Comparison of ENCODE assay signal across 33 mouse cellular contexts in the genomic region with DNA sequence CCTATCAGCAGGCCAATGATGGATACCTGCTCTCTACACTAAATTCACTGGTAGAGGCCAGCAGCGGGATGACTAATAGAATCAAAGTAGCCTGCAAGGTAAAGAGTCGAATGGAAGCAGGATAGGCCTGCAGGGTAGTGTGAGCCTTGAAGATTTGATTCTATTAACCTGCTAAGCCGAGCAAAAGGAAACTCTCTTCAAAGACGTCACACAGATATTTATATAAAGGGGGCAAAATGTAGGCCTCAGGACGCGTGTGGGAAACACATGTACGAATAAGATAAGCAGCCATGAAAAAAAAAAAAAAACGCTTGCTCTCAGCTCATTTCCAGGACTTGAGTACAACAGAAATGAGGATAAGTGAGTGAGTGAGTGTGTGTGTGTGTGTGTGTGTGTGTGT.
DNase-seq lines count a peak whose midpoint lies in the region; ATAC-seq and TF ChIP-seq lines count a peak whose summit lies in the region.
"Had no signal": no experiment of that assay in that cellular context is flagged by ENCODE, and none has a peak within 500 bp of the region (broad histone marks: within the 10 kb centered on the region; RNA-seq: fewer than 3 reads in every experiment).

No protein-coding gene starts in this region.

- H3K27ac ChIP-seq in liver, embryonic 12.5 days: peak overlapping the region; percentile 75
- no peak overlapping the region for H3K27ac ChIP-seq in liver, postnatal 0 days (ENCODE audit: low read depth)
- H3K27ac ChIP-seq in stomach, postnatal 0 days (replicated peaks): no peak overlapping the region
- H3K27ac ChIP-seq: forebrain, embryonic 10.5 days; forebrain, embryonic 15.5 days; heart, embryonic 13.5 days; hindbrain, postnatal 0 days; intestine, embryonic 15.5 days; kidney, postnatal 0 days; lung, embryonic 15.5 days; macrophage; midbrain, embryonic 10.5 days; neural tube, embryonic 12.5 days had no signal

- no peak overlapping the region for H3K4me3 ChIP-seq in liver, embryonic 12.5 days
- no peak overlapping the region for H3K4me3 ChIP-seq in liver, postnatal 0 days (ENCODE audit: low read depth, low read length)
- H3K4me3 ChIP-seq in stomach, postnatal 0 days (ENCODE audit: low read depth, low read length): no peak overlapping the region
- H3K4me3 ChIP-seq: forebrain, embryonic 10.5 days; forebrain, embryonic 15.5 days; heart, embryonic 13.5 days; intestine, embryonic 15.5 days; lung, embryonic 15.5 days; midbrain, embryonic 10.5 days; myocyte; neural tube, embryonic 12.5 days had no signal

- H3K36me3 ChIP-seq in liver, embryonic 12.5 days: no peaks in the 10 kb centered on the region
- no peaks in the 10 kb centered on the region for H3K36me3 ChIP-seq in liver, postnatal 0 days (replicated peaks; ENCODE audit: insufficient read depth, low read length)
- H3K36me3 ChIP-seq in stomach, postnatal 0 days (ENCODE audit: control insufficient read depth, insufficient read depth, low read length): no peaks in the 10 kb centered on the region
- H3K36me3 ChIP-seq: forebrain, embryonic 10.5 days; forebrain, embryonic 15.5 days; heart, embryonic 13.5 days; intestine, embryonic 15.5 days; lung, embryonic 15.5 days; midbrain, embryonic 10.5 days; neural tube, embryonic 12.5 days had no signal

- no peaks in the 10 kb centered on the region for H3K27me3 ChIP-seq in liver, embryonic 12.5 days (replicated peaks)
- H3K27me3 ChIP-seq in liver, postnatal 0 days (ENCODE audit: insufficient read depth, low read length): no peaks in the 10 kb centered on the region
- no peaks in the 10 kb centered on the region for H3K27me3 ChIP-seq in stomach, postnatal 0 days (ENCODE audit: control insufficient read depth, insufficient read depth, low read length)
- H3K27me3 ChIP-seq: CH12.LX; forebrain, embryonic 15.5 days; heart, embryonic 13.5 days; intestine, embryonic 15.5 days; lung, embryonic 15.5 days; neural tube, embryonic 12.5 days had no signal

- peak overlapping the region; percentile 6; the same call in 1 of the 2 replicates for H3K9ac ChIP-seq in liver, embryonic 12.5 days
- H3K9ac ChIP-seq in liver, postnatal 0 days (replicated peaks): no peak overlapping the region
- no peak overlapping the region for H3K9ac ChIP-seq in stomach, postnatal 0 days (ENCODE audit: low read length)
- H3K9ac ChIP-seq: forebrain, embryonic 15.5 days; heart, embryonic 13.5 days; intestine, embryonic 15.5 days; lung, embryonic 15.5 days; neural tube, embryonic 12.5 days had no signal

- peak; percentile 83 for TF ChIP-seq EP300 in liver, postnatal 0 days (IDR thresholded peaks at IDR 0.05; ENCODE audit: low read depth)
- TF ChIP-seq EP300 in stomach, postnatal 0 days (optimal IDR thresholded peaks at IDR 0.05): no peak

- ATAC-seq in common myeloid progenitor, adult 5-6 weeks (replicated peaks; ENCODE audit: low read depth, poor library complexity, severe bottlenecking): peak; percentile 70
- peak; percentile 71 for ATAC-seq in liver, embryonic 12.5 days
- ATAC-seq in liver, postnatal 0 days: peak; percentile 67
- ATAC-seq in stomach, postnatal 0 days (ENCODE audit: low FRiP score, low TSS enrichment): no peak
- ATAC-seq: activated CD4-positive, CD25-positive, alpha-beta regulatory T cell, adult 4 months; forebrain, embryonic 15.5 days; hindbrain, postnatal 0 days; intestine, embryonic 15.5 days had no signal

- no peak for TF ChIP-seq CTCF in liver, postnatal 0 days (IDR thresholded peaks at IDR 0.05; ENCODE audit: low read depth)
- TF ChIP-seq CTCF in stomach, postnatal 0 days (IDR thresholded peaks at IDR 0.05; ENCODE audit: low read depth): no peak

- H3K4me2 ChIP-seq in liver, embryonic 12.5 days: peak overlapping the region; percentile 38
- no peak overlapping the region for H3K4me2 ChIP-seq in liver, postnatal 0 days (ENCODE audit: low read depth, low read length)
- no peak overlapping the region for H3K4me2 ChIP-seq in stomach, postnatal 0 days (replicated peaks; ENCODE audit: low read depth)
- H3K4me2 ChIP-seq: forebrain, embryonic 15.5 days; heart, embryonic 13.5 days; intestine, embryonic 15.5 days; lung, embryonic 15.5 days; neural tube, embryonic 12.5 days had no signal

- H3K9me3 ChIP-seq in liver, embryonic 12.5 days (replicated peaks): no peaks in the 10 kb centered on the region
- no peaks in the 10 kb centered on the region for H3K9me3 ChIP-seq in liver, postnatal 0 days (ENCODE audit: low read length)
- H3K9me3 ChIP-seq in stomach, postnatal 0 days (ENCODE audit: control insufficient read depth, low read length): no peaks in the 10 kb centered on the region
- H3K9me3 ChIP-seq: forebrain, embryonic 10.5 days; forebrain, embryonic 15.5 days; heart, embryonic 13.5 days; intestine, embryonic 15.5 days; lung, embryonic 15.5 days; midbrain, embryonic 10.5 days; neural tube, embryonic 12.5 days had no signal

- WGBS in liver, embryonic 12.5 days (ENCODE audit: insufficient replicate concordance): 26% methylated on average over 8 of the region's 8 CpGs
- 40% methylated on average over 8 of the region's 8 CpGs for WGBS in liver, postnatal 0 days (ENCODE audit: insufficient replicate concordance)
- whole genome bisulfite sequencing in stomach, postnatal 0 days: 66% methylated on average over 8 of the region's 8 CpGs

- peaks cover 31% of the 10 kb centered on the region for H3K4me1 ChIP-seq in liver, embryonic 12.5 days
- peaks cover 6% of the 10 kb centered on the region; the same call in 1 of the 2 replicates for H3K4me1 ChIP-seq in liver, postnatal 0 days (ENCODE audit: insufficient read depth)
- H3K4me1 ChIP-seq in stomach, postnatal 0 days (replicated peaks; ENCODE audit: control insufficient read depth, insufficient read depth): no peaks in the 10 kb centered on the region
- H3K4me1 ChIP-seq: forebrain, embryonic 10.5 days; forebrain, embryonic 15.5 days; intestine, embryonic 15.5 days; lung, embryonic 15.5 days; midbrain, embryonic 10.5 days; neural tube, embryonic 12.5 days had no signal

- peak; percentile 34 for DNase-seq in c-Kit-positive CD71-positive TER-119-negative erythroid progenitor cells, embryonic 14.5 days (ENCODE audit: low read depth)
- no peak for DNase-seq in liver, postnatal 0 days
- DNase-seq in embryo, embryonic 11 days: no peak
- no peak for DNase-seq in stomach, postnatal 0 days (ENCODE audit: low spot score)
- no peak for DNase-seq in adrenal gland, adult 2 months
- DNase-seq: adrenal gland, adult 8-10 months; B cell, adult 2 months; cerebellum, adult 18-20 months; cerebellum, postnatal 10 days; gastrocnemius, postnatal 10 days; heart, postnatal 10 days; kidney, adult 2 months; kidney, postnatal 4 days; left cerebral cortex, postnatal 4 days; right cerebral cortex, adult 18-20 months; spleen, adult 18-20 months; thymus, adult 2 months; thymus, postnatal 36 days had no signal
